Mouse (Mus musculus): ENCODE data around the gene Pald1.

DNA sequence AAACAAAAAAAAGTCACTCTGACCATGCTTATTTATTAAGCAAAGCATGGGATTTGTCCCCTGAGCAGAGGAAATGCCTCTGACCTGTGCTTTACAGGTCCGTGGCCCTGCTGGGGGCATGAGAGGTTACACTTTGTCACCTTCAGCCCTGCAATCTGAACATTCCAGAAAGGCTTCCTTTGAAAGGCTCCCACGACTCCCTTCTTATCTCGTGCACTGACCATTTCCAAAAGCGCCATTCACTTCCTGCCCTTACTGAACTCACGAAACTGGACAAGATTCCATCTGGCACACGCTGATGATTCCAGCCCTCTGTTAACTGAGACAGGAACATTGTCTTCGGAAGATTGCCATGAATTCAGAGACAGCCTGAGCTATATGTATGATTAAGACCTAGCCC, 69.6 kb downstream of the Pald1 start:
- no peak for TF ChIP-seq ZKSCAN1 (IDR thresholded peaks at IDR 0.05; ENCODE audit: low read depth, low read length)
- TF ChIP-seq EP300 (IDR thresholded peaks at IDR 0.05; ENCODE audit: low read depth in 1 of 2, low read length in 2 of 2) = no peak
- no peak for TF ChIP-seq CTCF (IDR thresholded peaks at IDR 0.05 in 2 of 3, conservative IDR thresholded peaks at IDR 0.05 in 1 of 3; ENCODE audit: control insufficient read depth in 1 of 3, insufficient read depth in 1 of 3, low read depth in 2 of 3, low read length in 3 of 3, poor library complexity in 1 of 3, severe bottlenecking in 1 of 3)
- no peak for TF ChIP-seq TBP (IDR thresholded peaks at IDR 0.05; ENCODE audit: low read depth, low read length)
- TF ChIP-seq NELFE (IDR thresholded peaks at IDR 0.05; ENCODE audit: low read depth, low read length) = no peak
- TF ChIP-seq USF2 (IDR thresholded peaks at IDR 0.05; ENCODE audit: borderline replicate concordance in 1 of 2, insufficient read depth in 1 of 2, low read depth in 1 of 2, low read length in 2 of 2) = no peak
- no peak for TF ChIP-seq USF1 (IDR thresholded peaks at IDR 0.05; ENCODE audit: low read depth, low read length)
- no peak for TF ChIP-seq SMC3 (IDR thresholded peaks at IDR 0.05; ENCODE audit: low read depth, low read length)
- no peak for TF ChIP-seq POLR2A (IDR thresholded peaks at IDR 0.05; ENCODE audit: control insufficient read depth in 1 of 2, insufficient read depth in 1 of 2, low read depth in 1 of 2, low read length in 2 of 2, poor library complexity in 1 of 2)
- TF ChIP-seq CHD2 (IDR thresholded peaks at IDR 0.05; ENCODE audit: low read length) = no peak
- no peak for TF ChIP-seq UBTF (IDR thresholded peaks at IDR 0.05; ENCODE audit: borderline replicate concordance, insufficient read depth, low read depth, low read length)
- TF ChIP-seq JUND (IDR thresholded peaks at IDR 0.05; ENCODE audit: low read depth, low read length) = no peak
- no peak for TF ChIP-seq MYB (IDR thresholded peaks at IDR 0.05; ENCODE audit: low read depth, low read length)

Data from MEL (cell line).